Mouse (Mus musculus) liver, adult 2 months (tissue): ENCODE results near the gene Med15.

Experiments used
- CTCF ChIP-seq: fragments of 200-500 bp; IDR thresholded peaks from 2 replicates; pipeline ENCODE4 v1.5.1; 2011; ENCODE audit warnings: low read depth, low read length, control low read depth
- POLR2A ChIP-seq: fragments of 200-500 bp; IDR thresholded peaks from 2 replicates; pipeline ENCODE4 v1.6.1; 2011; ENCODE audit warnings: low read length, control low read depth; ENCODE audit not compliant: insufficient read depth; ENCODE audit errors: extremely low read depth

GRCm38 (mm10) chr16:17736156-17736555 lies 3.5 kb upstream of the Med15 start:
- TF ChIP-seq CTCF (no peak), POLR2A (no peak)
